Mouse (Mus musculus): ENCODE data around the gene Tunar.

DNA sequence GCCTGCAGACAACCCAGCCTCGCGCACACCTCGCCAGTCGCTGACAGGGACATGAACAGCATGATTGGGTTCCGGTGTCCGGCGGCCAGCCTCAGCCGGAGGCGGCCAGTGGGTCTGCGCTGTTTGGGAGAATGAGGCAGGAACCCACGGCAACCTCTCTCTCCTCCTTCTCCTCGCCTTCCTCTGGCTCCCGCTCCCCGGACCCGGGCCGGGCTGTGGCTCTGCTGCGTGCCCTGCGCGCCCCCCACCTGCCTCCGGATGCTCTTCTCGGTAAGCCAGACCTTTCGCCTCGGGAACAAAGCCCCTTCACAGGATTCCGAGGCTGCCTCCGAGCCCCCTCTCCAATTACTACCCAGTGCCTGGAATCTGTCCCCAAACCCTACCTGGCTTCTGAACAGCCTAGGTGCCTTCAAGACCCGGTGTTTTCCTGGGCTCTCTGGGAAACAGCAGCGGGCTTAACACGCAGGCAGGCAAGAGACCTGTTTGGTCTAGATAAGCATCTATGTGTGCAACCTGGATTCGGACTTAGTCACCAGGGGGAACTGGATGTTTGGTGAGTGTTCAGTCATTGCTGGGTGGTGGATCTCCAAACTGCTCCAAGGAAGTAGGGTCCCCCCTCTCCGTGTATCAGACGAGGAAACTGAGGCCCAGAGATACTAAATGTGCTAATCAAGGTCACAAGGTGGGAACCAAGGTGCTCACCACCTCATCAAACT is 3.8 kb downstream of the Tunar start:
- TF ChIP-seq CTCF (IDR thresholded peaks at IDR 0.05; ENCODE audit: insufficient read depth, low read length): no peak
- no peak for TF ChIP-seq POLR2A (IDR thresholded peaks at IDR 0.05; ENCODE audit: borderline replicate concordance, extremely low read depth, low read depth, low read length)

Data from lung, adult 2 months (tissue).